Mouse (Mus musculus) MEL (cell line): ENCODE results near the gene Ccdc117. TPM values are rescaled to one million over a fixed set of nuclear protein-coding genes. Genes with fewer than 3 reads are reported as not detected.

Experiments used
- DNase-seq: peaks from one replicate; pipeline ENCODE4 v3.0.0; 2011; ENCODE audit warnings: low read depth, low spot score
- H3K27ac ChIP-seq: 2 replicates; pipeline ENCODE4 v1.5.1; 2012; ENCODE audit warnings: low read depth, mild to moderate bottlenecking, control low read depth, low read length, moderate library complexity; ENCODE audit not compliant: control insufficient read depth
- H3K27me3 ChIP-seq, 2 experiments: fragments of 150-350 bp in 1 of 2; sonication (generic) in 1 of 2; 2 replicates each; pipeline ENCODE4 v1.6.1; 2012; ENCODE audit warnings: low read length in 2 of 2, mild to moderate bottlenecking in 2 of 2, improper control_type of control experiment in 1 of 2, moderate library complexity in 1 of 2; ENCODE audit not compliant: insufficient read depth in 2 of 2, control insufficient read depth in 1 of 2
- H3K36me3 ChIP-seq, 2 experiments: 2 replicates each; pipeline ENCODE4 v1.6.1; 2012 to 2014; ENCODE audit warnings: low read length in 2 of 2, improper control_type of control experiment in 1 of 2, inconsistent platforms in 1 of 2, mild to moderate bottlenecking in 1 of 2; ENCODE audit not compliant: insufficient read depth in 2 of 2, control insufficient read depth in 1 of 2
- H3K4me1 ChIP-seq, 2 experiments: fragments of 150-350 bp in 1 of 2; sonication (generic) in 1 of 2; 2 replicates each; pipeline ENCODE4 v1.6.1; 2012; ENCODE audit warnings: low read length in 2 of 2, improper control_type of control experiment in 1 of 2, mild to moderate bottlenecking in 1 of 2; ENCODE audit not compliant: insufficient read depth in 2 of 2, control insufficient read depth in 1 of 2
- H3K4me3 ChIP-seq, 2 experiments: fragments of 150-350 bp in 1 of 2; sonication (generic) in 1 of 2; 2 replicates each; pipeline ENCODE4 v1.5.1; 2012; ENCODE audit warnings: low read depth in 2 of 2, low read length in 2 of 2, mild to moderate bottlenecking in 2 of 2, moderate library complexity in 2 of 2, control low read depth in 1 of 2, improper control_type of control experiment in 1 of 2; ENCODE audit not compliant: control insufficient read depth in 1 of 2, insufficient read depth in 1 of 2
- H3K79me2 ChIP-seq: 2 replicates; pipeline ENCODE4 v1.6.1; 2012; ENCODE audit warnings: mild to moderate bottlenecking, low read length, moderate library complexity; ENCODE audit not compliant: control insufficient read depth, poor library complexity, insufficient read depth
- H3K9ac ChIP-seq: 2 replicates; pipeline ENCODE4 v1.6.1; 2012; ENCODE audit warnings: low read depth, mild to moderate bottlenecking, control low read depth, low read length, moderate library complexity; ENCODE audit not compliant: control insufficient read depth, poor library complexity, severe bottlenecking
- H3K9me3 ChIP-seq: fragments of 150-350 bp; sonication (generic); replicated peaks from 2 replicates; pipeline ENCODE4 v1.6.1; 2012; ENCODE audit warnings: mild to moderate bottlenecking, low read length, improper control_type of control experiment, moderate library complexity; ENCODE audit not compliant: insufficient read depth
- BHLHE40 ChIP-seq: IDR thresholded peaks from 2 replicates; pipeline ENCODE4 v1.6.1; 2012; ENCODE audit warnings: low read depth, mild to moderate bottlenecking, inconsistent platforms, low read length, improper control_type of control experiment, borderline replicate concordance
- CHD2 ChIP-seq: IDR thresholded peaks from 2 replicates; pipeline ENCODE4 v1.6.1; 2011; ENCODE audit warnings: low read length, improper control_type of control experiment
- E2F4 ChIP-seq: IDR thresholded peaks from 2 replicates; pipeline ENCODE4 v1.6.1; 2011; ENCODE audit warnings: low read depth, low read length, improper control_type of control experiment, borderline replicate concordance
- ELF1 ChIP-seq: IDR thresholded peaks from 2 replicates; pipeline ENCODE4 v1.6.1; 2014; ENCODE audit warnings: low read depth, mild to moderate bottlenecking, inconsistent platforms, low read length, improper control_type of control experiment, moderate library complexity
- EP300 ChIP-seq, 2 experiments: IDR thresholded peaks; 2 replicates each; pipeline ENCODE4 v1.6.1; 2011; ENCODE audit warnings: improper control_type of control experiment in 2 of 2, low read length in 2 of 2, low read depth in 1 of 2, mild to moderate bottlenecking in 1 of 2
- ETS1 ChIP-seq: IDR thresholded peaks from 2 replicates; pipeline ENCODE4 v1.6.1; 2012; ENCODE audit warnings: low read depth, mild to moderate bottlenecking, inconsistent platforms, low read length, improper control_type of control experiment, moderate library complexity
- GATA1 ChIP-seq: IDR thresholded peaks from 2 replicates; pipeline ENCODE4 v1.6.1; 2011; ENCODE audit warnings: low read depth, low read length, improper control_type of control experiment
- HCFC1 ChIP-seq: IDR thresholded peaks from 2 replicates; pipeline ENCODE4 v1.6.1; 2012; ENCODE audit warnings: low read depth, mild to moderate bottlenecking, inconsistent platforms, low read length, improper control_type of control experiment, moderate library complexity
- KAT2A ChIP-seq: conservative IDR thresholded peaks from 2 replicates; pipeline ENCODE4 v1.6.1; 2012; ENCODE audit warnings: low read depth, low read length, improper control_type of control experiment, inconsistent platforms
- MAX ChIP-seq: IDR thresholded peaks from 2 replicates; pipeline ENCODE4 v1.6.1; 2011; ENCODE audit warnings: low read length, improper control_type of control experiment
- MAZ ChIP-seq: IDR thresholded peaks from 2 replicates; pipeline ENCODE4 v1.6.1; 2012; ENCODE audit warnings: low read depth, mild to moderate bottlenecking, inconsistent platforms, low read length, improper control_type of control experiment
- MEF2A ChIP-seq: IDR thresholded peaks from 2 replicates; pipeline ENCODE4 v1.6.1; 2014; ENCODE audit warnings: low read depth, mild to moderate bottlenecking, inconsistent platforms, low read length, improper control_type of control experiment; ENCODE audit not compliant: poor library complexity, insufficient replicate concordance, severe bottlenecking; ENCODE audit errors: extremely low read depth
- NELFE ChIP-seq: IDR thresholded peaks from 2 replicates; pipeline ENCODE4 v1.6.1; 2011; ENCODE audit warnings: low read depth, low read length, improper control_type of control experiment
- NRF1 ChIP-seq: IDR thresholded peaks from 2 replicates; pipeline ENCODE4 v1.6.1; 2014; ENCODE audit warnings: low read depth, mild to moderate bottlenecking, inconsistent platforms, low read length, improper control_type of control experiment, moderate library complexity; ENCODE audit not compliant: poor library complexity, insufficient read depth, severe bottlenecking
- POLR2A ChIP-seq, 2 experiments: IDR thresholded peaks; 2 replicates each; pipeline ENCODE4 v1.6.1; 2011 to 2012; ENCODE audit warnings: low read length in 2 of 2, mild to moderate bottlenecking in 2 of 2, control low read depth in 1 of 2, improper control_type of control experiment in 1 of 2, low read depth in 1 of 2, moderate library complexity in 1 of 2; ENCODE audit not compliant: control insufficient read depth in 1 of 2, insufficient read depth in 1 of 2, poor library complexity in 1 of 2
- POLR2AphosphoS5 ChIP-seq: IDR thresholded peaks from 2 replicates; pipeline ENCODE4 v1.6.1; 2012; ENCODE audit warnings: low read depth, borderline replicate concordance, mild to moderate bottlenecking, inconsistent platforms, low read length, moderate library complexity, mixed read lengths
- RCOR1 ChIP-seq: IDR thresholded peaks from 2 replicates; pipeline ENCODE4 v1.6.1; 2012; ENCODE audit warnings: low read depth, mild to moderate bottlenecking, inconsistent platforms, low read length, improper control_type of control experiment
- SIN3A ChIP-seq: IDR thresholded peaks from 2 replicates; pipeline ENCODE4 v1.6.1; 2012; ENCODE audit warnings: low read length, improper control_type of control experiment, inconsistent platforms
- SMC3 ChIP-seq: IDR thresholded peaks from 2 replicates; pipeline ENCODE4 v1.6.1; 2011; ENCODE audit warnings: low read depth, low read length, improper control_type of control experiment
- TAL1 ChIP-seq: IDR thresholded peaks from 2 replicates; pipeline ENCODE4 v1.6.1; 2012; ENCODE audit warnings: mild to moderate bottlenecking, inconsistent platforms, low read length, moderate library complexity, mixed read lengths
- TBP ChIP-seq: IDR thresholded peaks from 2 replicates; pipeline ENCODE4 v1.8.0; 2011; ENCODE audit warnings: low read depth, low read length, improper control_type of control experiment
- TCF12 ChIP-seq: IDR thresholded peaks from 2 replicates; pipeline ENCODE4 v1.6.1; 2014; ENCODE audit warnings: low read depth, mild to moderate bottlenecking, inconsistent platforms, low read length, improper control_type of control experiment, moderate library complexity
- USF1 ChIP-seq: IDR thresholded peaks from 2 replicates; pipeline ENCODE4 v1.6.1; 2014; ENCODE audit warnings: low read depth, mild to moderate bottlenecking, inconsistent platforms, low read length, improper control_type of control experiment, moderate library complexity
- ZKSCAN1 ChIP-seq: IDR thresholded peaks from 2 replicates; pipeline ENCODE4 v1.6.1; 2012; ENCODE audit warnings: low read depth, mild to moderate bottlenecking, inconsistent platforms, low read length, improper control_type of control experiment, moderate library complexity
- ZMIZ1 ChIP-seq: IDR thresholded peaks from 2 replicates; pipeline ENCODE4 v1.6.1; 2012; ENCODE audit warnings: low read depth, mild to moderate bottlenecking, inconsistent platforms, low read length, improper control_type of control experiment, moderate library complexity
- ZNF384 ChIP-seq: IDR thresholded peaks from 2 replicates; pipeline ENCODE4 v1.6.1; 2012; ENCODE audit warnings: low read depth, mild to moderate bottlenecking, inconsistent platforms, low read length, improper control_type of control experiment
- polyA plus RNA-seq, 2 experiments: library from polyadenylated mRNA; stranded (reverse) in 1 of 2; unstranded in 1 of 2; fragments of >175 nt in 1 of 2; fragments of >200 nt in 1 of 2; gene quantifications; 2 replicates each; pipeline versions ENCODE4 v1.2.1 to v1.2.4; 2012; ENCODE audit warnings: low replicate concordance in 2 of 2, low read depth in 1 of 2; ENCODE audit not compliant: insufficient read length in 2 of 2, insufficient read depth in 1 of 2, missing spikeins in 1 of 2
- total RNA-seq: library from RNA; depleted of rRNA; stranded (reverse); fragments of 300-350 nt; gene quantifications from 2 replicates; pipeline ENCODE4 v1.2.3, GENCODE M21; 2012

Gene Ccdc117
- total and polyA plus RNA-seq, 3 experiments, result 19.4 to 35.4 TPM; not detected in 1

- peak; percentile 21 for TF ChIP-seq SMC3
- TF ChIP-seq ZNF384, result peak; percentile 33; the same call in 1 of the 2 replicates
- no peak for TF ChIP-seq E2F4
- no peak for TF ChIP-seq POLR2AphosphoS5
- peak; percentile 84 for TF ChIP-seq KAT2A
Observed at GRCm38 (mm10) chr11:5541799-5542481, at the start of gene Ccdc117 (continued).

- Histone ChIP-seq H3K4me3 (peak overlapping the region; percentile 44 to 68), H3K36me3 (peaks cover 0 to 45% of the 10 kb centered on the region in 2 experiments; a peak in 2 of 4 replicates), H3K27me3 (no peaks in the 10 kb centered on the region), H3K79me2 (no peaks in the 10 kb centered on the region), H3K27ac (peak overlapping the region; percentile 89), H3K9ac (peak overlapping the region; percentile 66), H3K9me3 (no peaks in the 10 kb centered on the region), H3K4me1 (peaks cover 33 to 40% of the 10 kb centered on the region in 2 experiments)
- TF ChIP-seq ETS1, result peak; percentile 78
- TF ChIP-seq SIN3A, result peak; percentile 93
- 0 out of 2 replicates have a peak, but pooled peaks have one; percentile 21 for TF ChIP-seq BHLHE40
- peak; percentile 91 for TF ChIP-seq TBP
- peak; percentile 58 for TF ChIP-seq HCFC1
- no peak for TF ChIP-seq E2F4
- TF ChIP-seq ELF1, result peak; percentile 83
- no peak for TF ChIP-seq SMC3
- TF ChIP-seq POLR2A (IDR thresholded peaks at IDR 0.05; ENCODE audit: control insufficient read depth in 1 of 2, insufficient read depth in 1 of 2, low read depth in 1 of 2, low read length in 2 of 2, poor library complexity in 1 of 2), result peak in 1 of 2 experiments; percentile 62; a peak in 2 of 4 replicates
- TF ChIP-seq MAZ, result peak; percentile 60; the same call in 1 of the 2 replicates
- peak; percentile 51; the same call in 1 of the 2 replicates for TF ChIP-seq MAX
- peak; percentile 78 for TF ChIP-seq ZMIZ1
- no peak; the same call in 1 of the 2 replicates for TF ChIP-seq CHD2
- peak; percentile 89 for TF ChIP-seq RCOR1
- peak; percentile 97 for TF ChIP-seq GATA1
- peak; percentile 39; the same call in 1 of the 2 replicates for TF ChIP-seq NELFE
- no peak for TF ChIP-seq USF1
- peak; percentile 83 for TF ChIP-seq TCF12
- no peak for TF ChIP-seq NRF1
- peak; percentile 65 for TF ChIP-seq TAL1
- no peak for TF ChIP-seq MEF2A
- no peak for TF ChIP-seq ZKSCAN1
- peak; percentile 90 to 91 for TF ChIP-seq EP300 (IDR thresholded peaks at IDR 0.05; ENCODE audit: low read depth in 1 of 2, low read length in 2 of 2)
- peak; percentile 89 for DNase-seq
Observed at GRCm38 (mm10) chr11:5575046-5575445, 33.1 kb upstream of the Ccdc117 start.
